Mouse (Mus musculus): ENCODE measurements at regions not wholly inside any gene's neighbourhood (a gene's known extent, or its start where the extent isn't known, plus 50 kb on each side); places are given as distances from the start of the nearest gene placed in this dataset.

- no peak for DNase-seq (ENCODE audit: low spot score)
Measured at GRCm38 (mm10) chr2:78804931-78805330, 63.0 kb upstream of the Ube2e3 start.

GRCm38 (mm10) chr2:78803543-78803942 lies 64.4 kb upstream of the Ube2e3 start:
- no peak for DNase-seq (ENCODE audit: low spot score)

GRCm38 (mm10) chr2:78795446-78795845 lies 72.5 kb upstream of the Ube2e3 start:
- DNase-seq (ENCODE audit: low spot score): no peak

DNA sequence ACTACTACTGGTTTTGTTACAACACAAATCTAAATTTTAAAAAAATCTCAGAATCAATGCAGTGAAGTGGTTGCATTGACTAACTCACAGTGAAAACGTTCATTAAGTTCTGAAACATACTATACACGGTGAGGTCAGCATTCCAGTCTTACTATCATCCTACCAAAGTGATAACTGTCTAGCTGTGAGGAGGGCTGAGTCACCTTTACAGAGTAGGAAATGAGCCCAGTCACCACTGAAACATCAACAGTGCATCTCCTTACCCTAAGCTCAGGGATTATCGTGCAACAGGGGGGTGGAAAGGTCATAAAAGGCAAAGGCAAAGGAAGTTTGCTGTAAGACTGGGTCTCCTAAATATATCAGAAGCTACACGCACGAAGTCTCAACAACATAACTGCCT lies 73.2 kb upstream of the Ube2e3 start:
- no peak for DNase-seq (ENCODE audit: low spot score)

DNA sequence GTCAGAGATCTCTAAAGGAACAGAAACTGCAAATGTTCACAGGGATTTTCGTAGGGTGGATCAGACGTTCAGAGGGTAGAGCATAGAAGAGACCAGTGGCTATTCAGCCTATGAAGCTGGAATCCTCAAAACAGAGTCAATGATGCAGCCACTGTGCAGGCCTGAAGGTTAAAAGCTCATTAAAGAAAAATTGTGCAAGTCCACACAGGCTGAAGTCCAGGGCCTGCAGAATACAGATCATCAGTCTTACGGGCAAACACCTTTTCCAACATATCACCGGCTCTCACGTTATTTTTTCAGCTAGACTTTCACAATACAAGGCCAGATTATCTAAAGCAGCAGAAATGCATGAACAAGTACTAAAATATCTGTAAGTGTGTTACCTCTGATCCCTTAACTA lies 78.8 kb upstream of the Ube2e3 start:
- no peak for DNase-seq (ENCODE audit: low spot score)

GRCm38 (mm10) chr2:78788222-78788621 lies 79.7 kb upstream of the Ube2e3 start:
- DNase-seq (ENCODE audit: low spot score): no peak

DNA sequence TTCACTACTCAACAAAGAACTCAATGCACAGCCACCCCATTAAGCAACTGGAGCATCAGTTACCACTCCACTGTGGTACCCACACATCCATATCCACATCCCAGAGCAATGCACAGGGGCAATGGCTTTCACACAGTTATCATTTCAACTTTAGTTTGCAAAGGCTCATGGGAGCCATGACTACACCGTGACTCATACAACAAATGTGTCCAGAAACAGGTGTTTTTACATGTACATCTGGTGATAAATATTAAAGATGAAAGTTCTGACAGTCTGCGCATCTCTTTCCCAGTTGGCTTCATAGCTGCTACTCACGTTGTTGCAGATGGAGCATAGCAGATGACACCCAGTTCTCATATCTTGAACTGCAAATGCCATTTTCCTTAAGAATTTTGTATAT lies 88.0 kb upstream of the Ube2e3 start:
- no peak for DNase-seq (ENCODE audit: low spot score)

- DNase-seq (ENCODE audit: low spot score): no peak
Measured at GRCm38 (mm10) chr2:78777589-78777988, 90.3 kb upstream of the Ube2e3 start.

- no peak for DNase-seq (ENCODE audit: low spot score)
Measured at GRCm38 (mm10) chr2:78754362-78754761, 113.6 kb upstream of the Ube2e3 start.

GRCm38 (mm10) chr2:78753918-78754317 lies 114.0 kb upstream of the Ube2e3 start:
- peak; percentile 41 for DNase-seq (ENCODE audit: low spot score)

GRCm38 (mm10) chr2:78730161-78730560 lies 137.8 kb upstream of the Ube2e3 start:
- DNase-seq (ENCODE audit: low spot score): no peak

DNA sequence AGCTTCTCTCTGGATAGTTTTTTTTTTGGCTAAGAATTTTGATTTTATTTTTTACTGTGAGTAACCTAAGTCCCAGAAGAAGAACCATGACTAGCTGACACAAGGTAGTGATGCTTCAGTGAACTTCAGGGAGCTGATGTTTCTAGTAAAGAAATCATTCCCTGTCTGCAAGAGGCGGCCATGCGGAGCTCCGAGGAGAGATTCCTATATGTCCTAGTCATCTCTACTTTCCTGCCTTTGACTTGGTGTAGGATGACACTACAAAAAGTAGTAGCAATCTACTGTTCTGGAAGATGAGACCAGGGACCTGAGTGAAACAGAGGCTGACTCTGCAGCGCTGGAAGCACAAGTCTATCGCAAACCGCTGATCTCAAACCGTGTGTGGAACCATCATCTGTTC lies 141.9 kb upstream of the Ube2e3 start:
- no peak for DNase-seq (ENCODE audit: low spot score)

GRCm38 (mm10) chr2:78724416-78724815 lies 143.5 kb upstream of the Ube2e3 start:
- no peak for DNase-seq (ENCODE audit: low spot score)

GRCm38 (mm10) chr2:78723423-78723822 lies 144.5 kb upstream of the Ube2e3 start:
- no peak for DNase-seq (ENCODE audit: low spot score)

DNA sequence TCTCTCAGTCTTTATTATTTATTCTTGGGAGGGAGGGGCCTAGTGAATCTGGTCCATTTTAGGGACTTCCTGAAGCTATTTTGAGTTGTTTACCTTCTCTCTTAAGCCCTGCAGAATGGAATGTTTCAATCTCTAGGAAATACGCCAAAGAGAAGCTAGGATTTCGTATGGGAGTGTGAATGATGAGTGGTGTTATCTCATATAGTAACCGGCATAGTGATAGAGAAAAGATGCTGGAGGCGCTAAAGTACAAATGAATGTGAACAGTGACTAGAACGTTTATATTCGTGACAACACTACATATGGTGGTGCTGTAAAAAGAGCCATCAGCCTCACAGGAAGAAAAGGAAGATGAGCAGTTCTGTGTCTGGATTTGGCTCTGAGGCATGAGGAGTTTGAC lies 145.2 kb upstream of the Ube2e3 start:
- DNase-seq (ENCODE audit: low spot score): no peak

- no peak for DNase-seq (ENCODE audit: low spot score)
Measured at GRCm38 (mm10) chr2:78718550-78718949, 149.4 kb upstream of the Ube2e3 start.

DNA sequence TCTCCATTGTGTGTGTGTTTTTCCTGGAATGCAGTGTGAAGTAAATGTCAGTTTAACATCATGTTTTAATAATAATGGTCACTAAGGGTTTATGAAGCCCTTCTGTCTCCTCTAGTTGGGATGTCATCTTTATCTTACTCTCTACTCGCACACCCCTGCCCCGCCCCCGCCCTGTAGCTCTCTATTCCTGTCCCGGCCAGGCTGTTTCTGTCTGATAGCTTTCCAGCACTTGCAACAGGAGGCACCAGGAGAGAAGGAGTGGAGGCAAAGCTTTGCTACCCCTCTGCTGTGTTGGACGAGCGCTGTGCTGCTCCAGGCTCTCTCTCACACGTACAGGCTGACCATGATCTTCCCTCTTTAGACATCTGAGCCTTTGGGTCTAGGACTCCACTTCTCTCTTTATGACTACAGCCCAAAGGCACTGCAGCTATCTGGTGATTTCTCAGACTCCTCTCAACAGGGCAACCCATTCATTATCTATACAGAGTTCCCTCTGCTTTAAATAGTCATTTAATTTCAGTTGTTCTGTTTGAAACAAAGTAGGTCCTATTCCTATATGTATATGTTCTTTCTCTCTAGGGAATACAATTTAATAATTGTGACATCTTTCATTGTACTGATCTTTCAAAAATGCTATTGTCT lies 151.6 kb upstream of the Ube2e3 start:
- no peak for DNase-seq (ENCODE audit: low spot score)

DNA sequence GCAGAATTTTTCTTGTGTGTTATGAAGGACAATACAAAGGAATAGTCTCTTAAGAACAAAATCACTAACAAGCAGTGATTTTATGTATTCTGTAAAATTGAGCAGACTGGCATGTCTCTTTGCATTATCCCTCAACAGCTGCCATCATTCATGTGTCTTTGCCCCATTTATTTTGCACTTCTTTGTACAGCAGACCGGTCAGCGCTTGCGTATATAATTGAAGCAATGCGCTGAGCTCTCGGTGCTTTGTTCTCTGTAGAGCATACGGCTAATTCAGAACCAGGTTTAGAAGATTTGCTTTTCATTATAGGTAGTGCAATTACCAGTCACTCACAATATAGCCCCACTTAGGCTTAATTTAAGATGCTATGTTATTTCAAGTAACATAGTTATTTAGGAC lies 173.1 kb upstream of the Ube2e3 start:
- no peak for DNase-seq (ENCODE audit: low spot score)

GRCm38 (mm10) chr2:78656668-78657067 lies 211.3 kb upstream of the Ube2e3 start:
- DNase-seq (ENCODE audit: low spot score): no peak

GRCm38 (mm10) chr2:78655156-78655855 lies 212.6 kb upstream of the Ube2e3 start:
- no peak for DNase-seq (ENCODE audit: low spot score)

DNA sequence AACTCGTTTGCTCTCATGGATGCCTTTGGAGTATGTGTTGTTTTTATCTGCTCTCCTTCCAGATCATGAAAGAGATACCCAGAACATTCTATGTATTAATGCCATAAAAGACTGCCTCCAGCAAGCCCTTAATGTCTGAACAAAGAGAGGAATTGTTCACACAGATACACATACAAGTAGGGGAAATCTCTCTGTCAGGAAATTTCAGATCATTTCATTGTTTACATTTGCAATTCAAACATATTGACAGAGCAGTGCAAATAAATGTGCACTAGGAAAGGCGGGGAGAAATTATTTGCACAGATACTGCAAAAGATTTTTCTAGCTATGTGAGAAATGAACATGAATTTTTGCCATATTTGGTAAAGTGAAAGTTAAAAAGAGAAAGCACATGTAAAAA lies 216.4 kb upstream of the Ube2e3 start:
- no peak for DNase-seq (ENCODE audit: low spot score)

GRCm38 (mm10) chr2:78640361-78640760 lies 227.6 kb upstream of the Ube2e3 start:
- no peak for DNase-seq (ENCODE audit: low spot score)

- DNase-seq (ENCODE audit: low spot score): no peak
Measured at GRCm38 (mm10) chr2:78625264-78625663, 242.7 kb upstream of the Ube2e3 start.

DNA sequence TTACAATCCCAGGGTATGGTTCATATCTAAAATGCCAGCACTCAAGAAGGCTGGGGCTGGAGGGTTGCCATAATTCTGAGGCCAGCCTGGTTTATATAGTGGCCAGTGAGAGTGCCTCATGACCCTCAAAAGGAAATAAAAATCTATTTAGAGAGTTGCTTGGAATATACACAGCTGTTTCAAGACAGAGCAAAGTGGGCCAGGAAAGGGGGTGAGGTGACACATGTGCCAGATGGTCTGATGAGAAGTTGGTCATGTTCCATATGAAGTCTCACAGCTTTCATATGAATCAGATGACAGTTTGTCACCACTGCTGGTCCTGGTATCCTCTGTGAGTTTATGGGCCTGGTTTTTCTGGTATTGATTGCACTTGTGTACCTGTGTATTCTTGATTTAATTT lies 261.5 kb upstream of the Ube2e3 start:
- DNase-seq (ENCODE audit: low spot score): no peak

Measured in testis, postnatal 10 days (tissue).